Mouse (Mus musculus) kidney, embryonic 15.5 days (tissue): ENCODE results near the gene Lrmda. TPM values are rescaled to one million over a fixed set of nuclear protein-coding genes. Genes with fewer than 3 reads are reported as not detected.

Source experiments
- ATAC-seq: fragments of 200-750 bp; cut with Nextera tagmentation; replicated peaks from 2 replicates; pipeline ENCODE4 v1.8.0; 2017; ENCODE audit warnings: moderate TSS enrichment; ENCODE audit not compliant: low FRiP score
- H3K27ac ChIP-seq: fragments of 300-500 bp; sonication (generic); 2 replicates; pipeline ENCODE4 v1.5.1; 2015; ENCODE audit warnings: mild to moderate bottlenecking, inconsistent platforms
- H3K27me3 ChIP-seq: fragments of 300-500 bp; sonication (generic); 2 replicates; pipeline ENCODE4 v1.6.1; 2015; ENCODE audit warnings: inconsistent platforms
- H3K36me3 ChIP-seq: fragments of 300-500 bp; sonication (generic); 2 replicates; pipeline ENCODE4 v1.6.1; 2015; ENCODE audit warnings: inconsistent platforms
- H3K4me1 ChIP-seq: fragments of 300-500 bp; sonication (generic); 2 replicates; pipeline ENCODE4 v1.6.1; 2015; ENCODE audit warnings: inconsistent platforms
- H3K4me2 ChIP-seq: fragments of 300-500 bp; sonication (generic); 2 replicates; pipeline ENCODE4 v1.6.1; 2015; ENCODE audit warnings: moderate library complexity, mild to moderate bottlenecking, inconsistent platforms
- H3K4me3 ChIP-seq: fragments of 300-500 bp; sonication (generic); replicated peaks from 2 replicates; pipeline ENCODE4 v1.5.1; 2015; ENCODE audit warnings: mild to moderate bottlenecking, inconsistent platforms
- H3K9ac ChIP-seq: fragments of 300-500 bp; sonication (generic); 2 replicates; pipeline ENCODE4 v1.6.1; 2015; ENCODE audit warnings: mild to moderate bottlenecking, inconsistent platforms
- H3K9me3 ChIP-seq: fragments of 300-500 bp; sonication (generic); replicated peaks from 2 replicates; pipeline ENCODE4 v1.6.1; 2016; ENCODE audit warnings: inconsistent platforms
- WGBS: fragments of 180-500 bp; shearing (Covaris S2); methylation state at CpG from one replicate; pipeline ENCODE4 v1.1.7; 2015; ENCODE audit warnings: mixed read lengths; 5-methylcytosine and 5-hydroxymethylcytosine counted together
- polyA plus RNA-seq: library from polyadenylated mRNA; unstranded; fragments of >200 nt; fragmentation: Nextera tagmentation; extraction: Ambion mirVana; gene quantifications from 2 replicates; pipeline ENCODE4 v1.2.1, GENCODE M21; 2015

Lrmda gene
- polyA plus RNA-seq, 1 experiment from 2014 or later, result 1.1 TPM

DNA sequence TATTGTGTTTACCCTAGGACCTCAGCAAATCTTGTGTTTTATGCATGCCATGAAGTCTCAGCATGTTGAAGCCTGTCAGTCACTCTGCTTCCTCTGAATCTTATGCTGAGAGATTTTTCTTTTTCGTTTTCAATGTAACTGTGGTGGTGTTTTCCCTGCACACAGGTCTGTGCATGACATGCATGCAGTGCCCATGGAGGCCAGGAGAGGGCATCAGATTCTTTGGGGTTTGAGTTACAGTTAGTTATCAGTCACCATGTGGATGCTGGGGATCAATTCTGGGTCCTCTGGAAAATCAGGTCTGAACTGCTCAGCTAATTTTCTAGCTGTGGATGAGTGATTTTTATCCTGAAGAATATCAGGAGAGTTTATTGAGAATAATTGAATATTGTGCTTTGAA, 444.8 kb downstream of the Lrmda start:
- Histone ChIP-seq H3K27ac (no peak overlapping the region), H3K9ac (no peak overlapping the region), H3K4me2 (no peak overlapping the region), H3K4me3 (no peak overlapping the region), H3K4me1 (no peaks in the 10 kb centered on the region), H3K27me3 (no peaks in the 10 kb centered on the region), H3K36me3 (no peaks in the 10 kb centered on the region), H3K9me3 (no peaks in the 10 kb centered on the region)
- 78% methylated on average over 1 of the region's 1 CpGs for WGBS
- ATAC-seq, result no peak

DNA sequence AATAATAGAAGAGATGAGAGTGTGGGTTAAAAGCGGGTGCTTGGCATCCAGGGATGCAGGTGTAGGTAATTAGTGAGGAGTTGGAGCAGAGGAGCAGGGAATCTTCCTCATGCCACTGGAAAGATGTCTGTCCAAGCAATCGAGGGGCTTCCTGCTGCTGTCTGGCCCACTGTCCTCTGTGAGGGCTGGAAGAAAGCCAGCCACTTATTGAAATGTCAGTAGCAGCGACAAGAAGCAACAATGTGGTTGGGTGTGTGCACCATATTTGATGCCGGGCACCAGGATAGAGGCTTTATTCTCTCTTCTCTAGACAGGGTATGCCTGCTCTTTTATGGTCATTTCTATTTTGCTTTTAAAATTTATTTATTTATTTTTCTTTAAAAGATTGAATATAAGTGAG, 451.5 kb downstream of the Lrmda start:
- Histone ChIP-seq H3K9ac (no peak overlapping the region), H3K9me3 (no peaks in the 10 kb centered on the region), H3K4me1 (peaks cover 20% of the 10 kb centered on the region), H3K27me3 (no peaks in the 10 kb centered on the region), H3K27ac (no peak overlapping the region), H3K36me3 (no peaks in the 10 kb centered on the region), H3K4me2 (no peak overlapping the region), H3K4me3 (no peak overlapping the region)
- no peak for ATAC-seq
- 78% methylated on average over 4 of the region's 4 CpGs for WGBS

DNA sequence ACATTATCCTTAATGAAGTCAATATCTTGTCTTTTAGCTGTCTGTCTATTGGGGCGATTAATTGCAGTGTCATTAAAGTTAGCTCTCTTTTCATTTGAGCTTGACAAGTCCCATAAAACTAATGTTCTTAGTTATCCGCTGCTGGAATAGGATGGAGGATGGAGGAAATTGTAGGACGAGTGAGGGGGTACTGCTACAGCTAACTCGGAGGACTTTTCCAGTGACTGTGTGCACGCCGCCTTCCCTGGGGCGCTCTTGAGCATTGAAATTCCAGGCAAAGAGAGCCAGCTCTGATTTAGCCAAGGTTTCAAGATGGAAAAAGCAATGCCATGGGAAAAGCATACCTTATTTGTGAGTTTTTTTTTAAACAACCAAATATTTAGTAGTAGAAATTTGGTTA, 453.9 kb downstream of the Lrmda start:
- WGBS, result 26% methylated on average over 7 of the region's 7 CpGs
- H3K27me3 ChIP-seq, result no peaks in the 10 kb centered on the region
- no peak overlapping the region for H3K4me2 ChIP-seq
- no peaks in the 10 kb centered on the region for H3K36me3 ChIP-seq
- H3K4me1 ChIP-seq, result peaks cover 20% of the 10 kb centered on the region
- H3K4me3 ChIP-seq, result no peak overlapping the region
- no peak overlapping the region for H3K27ac ChIP-seq
- H3K9ac ChIP-seq, result no peak overlapping the region
- no peaks in the 10 kb centered on the region for H3K9me3 ChIP-seq
- ATAC-seq, result 0 out of 2 replicates have a peak, but pooled peaks have one; percentile 43

DNA sequence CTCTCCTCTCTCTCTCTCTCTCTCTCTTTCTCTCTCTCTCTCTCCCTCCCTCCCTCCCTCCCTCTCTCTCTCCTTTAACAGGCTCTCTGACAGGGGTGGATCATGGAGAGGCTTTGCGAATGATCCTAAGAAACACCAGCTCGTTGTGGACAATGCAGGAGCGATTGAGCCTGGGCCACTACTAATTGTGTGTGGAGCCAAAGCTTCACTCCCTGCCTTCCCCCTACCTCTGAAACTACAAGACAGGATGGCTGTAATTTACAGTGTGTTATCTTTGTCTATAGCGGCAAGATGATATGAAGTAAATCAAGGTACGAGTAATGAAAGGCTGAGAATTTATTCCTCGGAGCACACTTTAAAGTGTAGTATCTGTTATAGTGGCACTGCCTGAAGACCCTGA, 454.5 kb downstream of the Lrmda start:
- Histone ChIP-seq H3K9me3 (no peaks in the 10 kb centered on the region), H3K9ac (no peak overlapping the region), H3K4me3 (no peak overlapping the region), H3K4me1 (peaks cover 20% of the 10 kb centered on the region), H3K4me2 (no peak overlapping the region), H3K36me3 (no peaks in the 10 kb centered on the region), H3K27me3 (no peaks in the 10 kb centered on the region), H3K27ac (no peak overlapping the region)
- WGBS, result 31% methylated on average over 6 of the region's 6 CpGs
- no peak for ATAC-seq

DNA sequence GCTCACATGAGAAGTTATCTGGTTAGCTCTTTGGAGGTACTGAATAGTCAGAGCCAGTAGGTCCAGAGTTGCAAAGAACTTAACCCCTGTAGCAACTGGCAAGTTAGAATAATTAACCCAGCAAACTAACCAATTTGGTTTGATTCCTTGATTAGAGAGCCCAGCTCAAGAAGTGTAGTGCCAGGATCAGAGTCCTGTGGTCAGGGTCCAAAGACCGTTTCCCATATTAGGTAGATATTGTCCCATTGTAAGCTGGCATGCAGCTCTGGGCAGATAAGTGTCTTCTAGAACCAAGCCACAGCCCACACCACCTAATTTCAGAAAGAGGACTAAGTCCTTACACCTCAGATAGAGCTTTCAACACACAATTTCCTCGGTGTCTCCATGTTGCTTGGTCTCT, 473.8 kb downstream of the Lrmda start:
- 92% methylated on average over 2 of the region's 2 CpGs for WGBS
- no peak for ATAC-seq
- no peaks in the 10 kb centered on the region for H3K4me1 ChIP-seq

DNA sequence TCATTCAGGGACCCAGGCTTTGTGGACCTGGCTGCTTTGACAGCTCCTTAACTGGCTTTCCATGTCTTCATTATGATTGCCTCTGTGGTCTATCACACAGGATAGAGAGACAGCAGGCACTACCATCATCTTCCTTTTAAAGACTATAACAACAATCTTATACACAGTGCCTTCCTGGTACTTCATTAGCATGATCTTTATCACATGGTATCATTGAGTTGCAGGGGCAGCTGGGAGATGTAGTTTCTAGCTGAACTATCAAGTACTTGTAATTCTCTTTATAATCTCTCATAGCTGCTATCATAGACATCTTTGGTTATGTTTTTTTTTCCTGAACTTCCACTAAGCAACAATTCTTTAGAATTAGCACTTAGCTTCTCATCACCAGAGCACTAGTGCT, 474.8 kb downstream of the Lrmda start:
- Histone ChIP-seq H3K36me3 (no peaks in the 10 kb centered on the region), H3K4me2 (no peak overlapping the region), H3K9ac (no peak overlapping the region), H3K4me3 (no peak overlapping the region), H3K4me1 (no peaks in the 10 kb centered on the region), H3K27ac (no peak overlapping the region), H3K27me3 (no peaks in the 10 kb centered on the region), H3K9me3 (no peaks in the 10 kb centered on the region)
- ATAC-seq, result no peak

More for the DNA sequence above, 473.8 kb downstream of the Lrmda start:
- no peaks in the 10 kb centered on the region for H3K36me3 ChIP-seq
- H3K9ac ChIP-seq, result no peak overlapping the region
- H3K27ac ChIP-seq, result no peak overlapping the region
- H3K9me3 ChIP-seq, result no peaks in the 10 kb centered on the region
- no peak overlapping the region for H3K4me2 ChIP-seq
- no peak overlapping the region for H3K4me3 ChIP-seq
- no peaks in the 10 kb centered on the region for H3K27me3 ChIP-seq

DNA sequence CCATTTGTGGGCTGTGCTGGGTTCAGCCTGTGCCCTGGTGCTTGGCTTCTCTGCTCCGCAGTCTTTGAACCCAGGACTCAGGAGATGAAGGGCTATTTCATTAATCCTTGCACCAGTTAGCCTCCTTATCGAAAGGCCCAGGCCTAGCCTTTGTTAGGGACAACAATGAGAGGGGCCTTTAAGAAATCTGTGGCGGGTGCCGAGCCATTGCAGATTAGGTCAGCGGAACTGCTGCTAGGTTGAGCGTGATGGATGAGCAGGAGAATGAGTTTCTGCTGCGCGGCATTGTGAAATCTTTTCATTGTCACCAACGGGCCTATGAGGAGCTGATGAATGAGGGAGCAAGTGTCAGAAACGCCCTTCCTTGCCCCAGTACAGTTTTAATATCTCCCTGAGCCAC, 475.4 kb downstream of the Lrmda start:
- H3K27me3 ChIP-seq, result no peaks in the 10 kb centered on the region
- 61% methylated on average over 10 of the region's 10 CpGs for WGBS
- H3K4me2 ChIP-seq, result no peak overlapping the region
- no peaks in the 10 kb centered on the region for H3K9me3 ChIP-seq
- H3K27ac ChIP-seq, result no peak overlapping the region
- H3K4me3 ChIP-seq, result no peak overlapping the region
- no peak for ATAC-seq
- no peaks in the 10 kb centered on the region for H3K4me1 ChIP-seq
- H3K36me3 ChIP-seq, result no peaks in the 10 kb centered on the region
- H3K9ac ChIP-seq, result no peak overlapping the region

DNA sequence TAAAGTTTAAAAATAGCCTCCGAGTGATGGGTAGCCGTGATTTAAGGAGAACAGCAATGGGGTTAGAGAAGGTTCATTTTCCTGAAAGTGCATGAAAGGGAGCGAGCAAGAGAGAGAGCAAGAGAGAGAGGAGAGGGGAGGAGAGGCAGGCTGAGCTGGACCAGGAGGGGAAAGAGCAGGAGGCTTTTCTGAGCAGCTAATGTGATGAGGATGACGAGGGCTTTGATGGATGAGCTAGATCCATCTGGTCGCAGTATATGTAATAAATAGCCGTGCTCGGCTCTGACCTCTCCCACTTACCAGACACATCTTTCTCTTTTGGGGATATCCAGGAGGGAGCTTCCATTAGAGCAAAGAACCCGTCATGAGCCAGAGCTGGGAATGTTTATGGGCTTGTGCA, 475.8 kb downstream of the Lrmda start:
- no peak overlapping the region for H3K27ac ChIP-seq
- no peaks in the 10 kb centered on the region for H3K36me3 ChIP-seq
- H3K4me1 ChIP-seq, result no peaks in the 10 kb centered on the region
- no peaks in the 10 kb centered on the region for H3K9me3 ChIP-seq
- no peak for ATAC-seq
- H3K27me3 ChIP-seq, result no peaks in the 10 kb centered on the region
- no peak overlapping the region for H3K4me3 ChIP-seq
- WGBS, result 44% methylated on average over 8 of the region's 8 CpGs
- H3K4me2 ChIP-seq, result no peak overlapping the region
- no peak overlapping the region for H3K9ac ChIP-seq

DNA sequence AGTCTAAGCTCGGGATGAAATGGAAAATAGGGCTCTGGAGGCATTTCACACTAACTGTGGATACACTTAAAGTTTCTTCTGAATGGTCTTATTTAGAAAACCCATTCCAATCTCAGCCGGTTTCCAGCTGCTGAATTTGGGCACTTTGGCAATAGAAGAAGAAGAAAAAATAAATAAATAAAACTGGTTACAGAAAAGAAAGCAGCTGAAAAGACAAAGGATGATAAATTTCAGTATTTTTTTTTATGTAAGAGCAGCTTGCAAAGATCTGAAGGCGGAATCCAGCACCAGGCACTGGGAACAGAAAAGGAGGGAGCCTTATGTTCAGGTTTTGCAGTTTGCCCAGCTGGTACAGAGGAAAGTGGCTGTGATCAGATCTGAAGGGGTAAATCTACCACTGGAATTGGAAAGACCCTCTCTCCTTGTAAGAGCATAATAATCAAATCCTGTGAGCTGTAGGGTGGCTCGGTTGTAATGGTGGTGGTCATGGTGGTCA, 478.2 kb downstream of the Lrmda start:
- WGBS, result 78% methylated on average over 4 of the region's 4 CpGs
- Histone ChIP-seq H3K36me3 (no peaks in the 10 kb centered on the region), H3K27me3 (no peaks in the 10 kb centered on the region), H3K4me3 (no peak overlapping the region), H3K9me3 (no peaks in the 10 kb centered on the region), H3K4me2 (no peak overlapping the region), H3K27ac (no peak overlapping the region), H3K9ac (no peak overlapping the region), H3K4me1 (no peaks in the 10 kb centered on the region)
- no peak for ATAC-seq

DNA sequence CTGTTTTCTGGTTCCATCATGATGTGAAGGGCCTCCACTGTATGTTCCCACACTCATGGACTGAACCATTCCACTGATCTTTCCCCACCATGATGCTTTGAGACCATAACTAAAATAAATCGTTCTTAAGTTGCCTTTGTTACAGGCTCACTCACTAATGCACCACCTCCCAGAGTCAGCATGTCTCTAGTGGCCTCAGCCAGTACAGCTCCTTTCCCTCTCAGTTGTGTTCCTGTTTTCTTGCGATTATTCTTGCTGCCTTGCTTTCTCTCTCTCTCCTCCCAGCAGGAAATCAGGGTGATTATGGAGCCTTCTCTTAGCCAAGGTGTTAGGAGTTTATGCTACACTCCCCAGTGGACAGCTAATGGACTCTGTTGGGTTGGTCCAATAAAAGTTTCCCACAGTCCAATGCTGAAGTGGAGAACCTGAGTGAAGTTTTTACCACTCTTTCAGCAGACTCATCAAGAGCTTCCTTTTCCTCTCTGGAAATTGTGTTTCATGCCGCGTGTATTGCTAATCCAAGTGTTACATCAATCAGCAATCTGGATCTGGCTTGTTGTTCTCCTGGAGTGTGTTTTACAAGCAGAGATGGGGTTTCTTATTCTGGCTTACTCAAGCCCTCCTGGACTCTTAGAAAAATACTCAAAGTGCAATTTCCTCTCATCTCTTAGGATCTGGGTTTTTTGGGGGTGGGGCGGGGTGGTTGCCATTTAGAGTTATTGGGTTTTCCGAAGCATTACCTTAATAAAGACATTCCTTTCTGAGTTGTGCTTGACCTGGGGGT, 490.4 kb downstream of the Lrmda start:
- no peak for ATAC-seq
- no peak overlapping the region for H3K27ac ChIP-seq
- no peaks in the 10 kb centered on the region for H3K9me3 ChIP-seq
- no peak overlapping the region for H3K4me3 ChIP-seq
- WGBS, result 37% methylated on average over 6 of the region's 6 CpGs
- no peak overlapping the region for H3K4me2 ChIP-seq
- H3K4me1 ChIP-seq, result no peaks in the 10 kb centered on the region
- no peaks in the 10 kb centered on the region for H3K27me3 ChIP-seq
- no peak overlapping the region for H3K9ac ChIP-seq
- H3K36me3 ChIP-seq, result no peaks in the 10 kb centered on the region

DNA sequence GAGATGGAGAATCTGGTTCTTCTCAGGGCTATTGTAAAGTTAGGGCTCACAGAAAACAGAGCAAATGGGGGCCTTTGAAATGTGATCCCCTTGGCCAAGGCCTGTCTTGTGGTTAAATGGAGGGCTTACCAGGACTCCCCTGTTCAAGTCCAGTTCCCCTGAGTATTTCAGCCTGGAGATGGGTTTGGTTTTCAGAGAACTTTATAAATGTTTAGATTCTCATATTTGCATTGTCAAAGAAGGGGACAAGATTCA, 490.9 kb downstream of the Lrmda start:
- H3K4me2 ChIP-seq, result no peak overlapping the region
- H3K4me1 ChIP-seq, result no peaks in the 10 kb centered on the region
- H3K9me3 ChIP-seq, result no peaks in the 10 kb centered on the region
- no peak for ATAC-seq
- H3K27me3 ChIP-seq, result no peaks in the 10 kb centered on the region
- no peak overlapping the region for H3K27ac ChIP-seq
- no peak overlapping the region for H3K4me3 ChIP-seq
- H3K36me3 ChIP-seq, result no peaks in the 10 kb centered on the region
- H3K9ac ChIP-seq, result no peak overlapping the region

DNA sequence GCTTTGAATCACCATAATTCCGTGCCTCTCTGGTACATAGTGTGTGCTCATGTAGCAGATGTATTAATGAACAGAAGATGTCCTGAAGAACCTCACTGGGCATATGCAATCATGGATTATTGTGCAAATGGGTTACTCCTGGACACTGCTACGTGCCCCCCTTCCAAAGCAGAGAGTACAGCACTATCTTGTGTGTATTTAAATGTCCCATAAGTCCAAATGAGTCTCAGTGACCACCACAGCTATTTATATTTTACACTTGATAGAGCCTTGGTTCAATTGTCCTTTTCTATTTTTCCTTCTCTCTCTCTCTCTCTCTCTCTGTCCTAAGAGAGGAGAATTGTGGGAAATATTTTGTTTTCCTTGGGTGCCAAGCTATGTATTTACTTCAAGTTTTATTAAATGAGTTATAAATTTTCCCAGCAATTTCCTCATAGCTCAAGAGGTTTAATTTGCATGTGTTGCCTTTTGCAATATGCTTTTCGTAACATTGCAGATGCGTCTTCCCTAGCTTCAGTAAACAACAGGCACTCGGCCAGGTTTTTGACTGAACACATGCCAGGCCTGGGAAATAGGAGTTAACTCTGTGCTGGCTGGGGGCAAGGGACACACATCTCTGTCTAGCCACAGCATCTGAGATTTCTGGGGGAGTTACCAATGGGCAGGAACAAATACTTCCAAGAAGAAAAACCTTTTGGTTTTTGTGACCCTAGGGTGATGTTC, 495.0 kb downstream of the Lrmda start:
- H3K27me3 ChIP-seq, result no peaks in the 10 kb centered on the region
- H3K9ac ChIP-seq, result no peak overlapping the region
- H3K4me1 ChIP-seq, result no peaks in the 10 kb centered on the region
- 67% methylated on average over 5 of the region's 5 CpGs for WGBS
- no peaks in the 10 kb centered on the region; the same call in 1 of the 2 replicates for H3K9me3 ChIP-seq
- H3K36me3 ChIP-seq, result no peaks in the 10 kb centered on the region
- no peak overlapping the region for H3K27ac ChIP-seq
- no peak for ATAC-seq
- no peak overlapping the region for H3K4me3 ChIP-seq
- H3K4me2 ChIP-seq, result no peak overlapping the region

DNA sequence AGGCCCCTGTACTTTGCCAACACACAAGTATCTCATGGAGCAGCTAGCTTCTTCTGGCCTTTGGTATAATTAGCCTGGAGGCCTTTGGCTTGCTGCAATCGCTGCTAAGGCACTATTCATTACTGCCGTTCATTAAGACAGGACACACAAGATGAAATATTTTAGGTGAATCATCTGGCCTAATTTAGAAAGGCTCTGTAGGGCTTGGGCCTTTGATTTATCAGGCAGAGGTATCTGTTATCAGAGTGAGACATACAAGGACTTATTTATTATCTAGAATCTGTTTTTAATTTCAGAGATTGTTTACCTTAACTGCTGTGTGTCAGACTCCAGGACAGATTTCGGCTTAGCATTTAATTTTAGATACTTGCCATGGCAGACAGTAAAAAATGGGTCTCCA, 511.2 kb downstream of the Lrmda start:
- Histone ChIP-seq H3K27me3 (no peaks in the 10 kb centered on the region), H3K4me3 (no peak overlapping the region), H3K27ac (no peak overlapping the region), H3K9me3 (no peaks in the 10 kb centered on the region), H3K9ac (no peak overlapping the region), H3K36me3 (no peaks in the 10 kb centered on the region), H3K4me2 (no peak overlapping the region), H3K4me1 (no peaks in the 10 kb centered on the region)
- ATAC-seq, result no peak
- WGBS, result 41% methylated on average over 3 of the region's 3 CpGs
